Mouse (Mus musculus) cortical plate, adult 2 months (tissue): ENCODE measurements at regions not wholly inside any gene's neighbourhood (a gene's known extent, or its start where the extent isn't known, plus 50 kb on each side); places are given as distances from the start of the nearest gene placed in this dataset.

Experiments used
- CTCF ChIP-seq: fragments of 200-500 bp; IDR thresholded peaks from 2 replicates; pipeline ENCODE4 v1.5.1; 2011; ENCODE audit warnings: mild to moderate bottlenecking, control low read depth, low read length; ENCODE audit not compliant: insufficient read depth; ENCODE audit errors: extremely low read depth
- POLR2A ChIP-seq: fragments of 200-500 bp; IDR thresholded peaks from 2 replicates; pipeline ENCODE4 v1.6.1; 2011; ENCODE audit warnings: mild to moderate bottlenecking, low read length, control low read depth; ENCODE audit not compliant: insufficient read depth; ENCODE audit errors: extremely low read depth

DNA sequence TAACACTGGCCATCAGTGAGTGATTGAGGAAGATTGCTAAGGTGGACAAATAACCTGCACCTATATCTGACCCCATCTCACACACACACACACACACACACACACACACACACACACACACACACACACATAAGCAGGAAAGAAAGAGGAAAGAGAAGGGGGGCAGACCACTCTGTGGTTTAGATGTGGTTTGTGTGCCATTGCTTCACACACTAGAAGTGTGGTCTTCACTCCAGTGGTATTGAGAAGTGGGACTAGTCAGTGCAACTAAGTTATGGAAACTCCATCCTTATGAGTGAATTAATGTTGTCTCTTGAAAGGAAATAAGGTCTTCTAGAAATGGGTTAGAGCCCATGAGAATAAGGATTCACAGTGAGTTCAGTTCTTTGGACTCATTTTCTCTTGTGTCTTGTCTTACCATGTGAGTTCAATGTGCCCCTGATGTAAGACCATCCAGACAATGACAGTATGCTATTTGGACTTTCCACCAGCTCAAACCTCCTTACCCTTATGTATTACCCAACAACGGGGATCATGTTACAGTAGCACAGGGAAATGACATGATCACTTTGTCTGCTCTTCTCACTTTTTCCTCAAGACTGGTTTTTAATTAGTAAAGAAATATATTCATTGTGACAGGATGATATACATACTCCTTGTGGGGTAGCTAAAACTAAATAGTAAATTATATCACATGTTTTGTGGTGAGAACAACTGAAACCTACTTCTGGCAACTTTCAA lies 88.7 kb downstream of the A730009L09Rik start:
- TF ChIP-seq CTCF (no peak), POLR2A (no peak)
